Mouse (Mus musculus) forebrain, embryonic 12.5 days (tissue): ENCODE data around the gene Camkmt. TPM values are rescaled to one million over a fixed set of nuclear protein-coding genes. Genes with fewer than 3 reads are reported as not detected.

Experiments used
- ATAC-seq: fragments of 200-750 bp; cut with Nextera tagmentation; 2 replicates; pipeline ENCODE4 v1.8.0; 2017; ENCODE audit warnings: moderate TSS enrichment; ENCODE audit not compliant: low FRiP score
- H3K27ac ChIP-seq: fragments of 300-500 bp; sonication (generic); 2 replicates; pipeline ENCODE4 v1.5.1; 2016; ENCODE audit warnings: mild to moderate bottlenecking
- H3K27me3 ChIP-seq: fragments of 300-500 bp; sonication (generic); 2 replicates; pipeline ENCODE4 v1.6.1; 2016; ENCODE audit warnings: mild to moderate bottlenecking
- H3K36me3 ChIP-seq: fragments of 300-500 bp; sonication (generic); replicated peaks from 2 replicates; pipeline ENCODE4 v1.6.1; 2016; ENCODE audit warnings: mild to moderate bottlenecking
- H3K4me1 ChIP-seq: fragments of 300-500 bp; sonication (generic); 2 replicates; pipeline ENCODE4 v1.6.1; 2016
- H3K4me2 ChIP-seq: fragments of 300-500 bp; sonication (generic); 2 replicates; pipeline ENCODE4 v1.6.1; 2016; ENCODE audit warnings: mild to moderate bottlenecking, moderate library complexity
- H3K4me3 ChIP-seq: fragments of 300-500 bp; sonication (generic); replicated peaks from 2 replicates; pipeline ENCODE4 v1.5.1; 2016; ENCODE audit warnings: mild to moderate bottlenecking
- H3K9ac ChIP-seq: fragments of 300-500 bp; sonication (generic); 2 replicates; pipeline ENCODE4 v1.6.1; 2016; ENCODE audit warnings: mild to moderate bottlenecking
- H3K9me3 ChIP-seq: fragments of 300-500 bp; sonication (generic); 2 replicates; pipeline ENCODE4 v1.6.1; 2016
- WGBS: fragments of 180-500 bp; shearing (Covaris S2); methylation state at CpG from one replicate; pipeline ENCODE4 v1.1.7; 2016; 5-methylcytosine and 5-hydroxymethylcytosine counted together
- polyA plus RNA-seq: library from polyadenylated mRNA; unstranded; fragments of >200 nt; fragmentation: Nextera tagmentation; extraction: Ambion mirVana; gene quantifications from 2 replicates; pipeline ENCODE4 v1.2.1, GENCODE M21; 2016

Camkmt gene
- polyA plus RNA-seq, 1 experiment from 2014 or later = 16.0 TPM

- 0 out of 2 replicates have a peak, but pooled peaks cover 4% of the 10 kb centered on the region for H3K27me3 ChIP-seq
- H3K4me3 ChIP-seq = no peak overlapping the region
- no peak overlapping the region for H3K9ac ChIP-seq
- H3K36me3 ChIP-seq = no peaks in the 10 kb centered on the region
- 9% methylated on average over 3 of the region's 3 CpGs for WGBS
- no peaks in the 10 kb centered on the region for H3K9me3 ChIP-seq
- H3K4me2 ChIP-seq = no peak overlapping the region
- peaks cover 8% of the 10 kb centered on the region; the same call in 1 of the 2 replicates for H3K4me1 ChIP-seq
- H3K27ac ChIP-seq = no peak overlapping the region
- ATAC-seq = no peak
Observed at GRCm38 (mm10) chr17:85149211-85149738, 58.9 kb downstream of the Camkmt start.

DNA sequence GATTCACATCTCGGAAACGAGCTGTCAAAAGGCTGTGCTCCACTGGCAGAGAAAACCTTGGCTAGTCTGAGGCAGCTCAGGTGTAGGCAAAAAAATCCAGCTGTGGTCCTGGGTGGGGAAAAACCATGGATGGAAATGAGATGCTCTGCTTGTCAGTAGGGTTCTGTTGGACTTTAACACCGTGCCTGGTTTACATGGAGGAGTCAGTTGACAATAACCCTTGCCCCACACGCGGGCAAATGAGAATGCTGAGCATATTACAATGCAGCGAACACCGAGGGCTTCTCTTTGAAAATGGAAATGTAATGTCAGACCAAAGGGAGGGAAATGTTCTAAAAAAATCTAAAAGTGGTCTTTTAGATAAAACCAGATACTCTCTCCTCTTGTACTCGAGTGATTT, 60.9 kb downstream of the Camkmt start:
- Histone ChIP-seq H3K9me3 (no peaks in the 10 kb centered on the region), H3K4me2 (no peak overlapping the region), H3K36me3 (no peaks in the 10 kb centered on the region), H3K9ac (no peak overlapping the region), H3K4me3 (no peak overlapping the region), H3K27ac (no peak overlapping the region), H3K4me1 (peaks cover 8% of the 10 kb centered on the region; the same call in 1 of the 2 replicates), H3K27me3 (0 out of 2 replicates have a peak, but pooled peaks cover 4% of the 10 kb centered on the region)
- WGBS = 72% methylated on average over 8 of the region's 8 CpGs
- no peak for ATAC-seq

- H3K27ac ChIP-seq = no peak overlapping the region
- H3K27me3 ChIP-seq = no peaks in the 10 kb centered on the region
- H3K4me1 ChIP-seq = peaks cover 4% of the 10 kb centered on the region; the same call in 1 of the 2 replicates
- WGBS = 71% methylated on average over 4 of the region's 4 CpGs
- ATAC-seq = no peak
- H3K9ac ChIP-seq = no peak overlapping the region
- H3K9me3 ChIP-seq = no peaks in the 10 kb centered on the region
- no peaks in the 10 kb centered on the region for H3K36me3 ChIP-seq
- no peak overlapping the region for H3K4me3 ChIP-seq
- no peak overlapping the region for H3K4me2 ChIP-seq
Observed at GRCm38 (mm10) chr17:85158202-85158601, 67.8 kb downstream of the Camkmt start.

GRCm38 (mm10) chr17:85159526-85159925, 69.2 kb downstream of the Camkmt start:
- Histone ChIP-seq H3K4me3 (no peak overlapping the region), H3K4me2 (no peak overlapping the region), H3K9me3 (no peaks in the 10 kb centered on the region), H3K27me3 (0 out of 2 replicates have a peak, but pooled peaks cover under 1% of the 10 kb centered on the region), H3K4me1 (peaks cover 4% of the 10 kb centered on the region; the same call in 1 of the 2 replicates), H3K27ac (no peak overlapping the region), H3K9ac (no peak overlapping the region), H3K36me3 (no peaks in the 10 kb centered on the region)
- 87% methylated on average over 8 of the region's 8 CpGs for WGBS
- no peak for ATAC-seq

GRCm38 (mm10) chr17:85160786-85161185, 70.4 kb downstream of the Camkmt start:
- no peak overlapping the region for H3K4me3 ChIP-seq
- H3K9ac ChIP-seq = no peak overlapping the region
- WGBS = 92% methylated on average over 8 of the region's 8 CpGs
- H3K9me3 ChIP-seq = no peaks in the 10 kb centered on the region
- no peak overlapping the region for H3K27ac ChIP-seq
- no peak overlapping the region for H3K4me2 ChIP-seq
- peaks cover 4% of the 10 kb centered on the region; the same call in 1 of the 2 replicates for H3K4me1 ChIP-seq
- no peak for ATAC-seq
- 0 out of 2 replicates have a peak, but pooled peaks cover 2% of the 10 kb centered on the region for H3K27me3 ChIP-seq
- H3K36me3 ChIP-seq = no peaks in the 10 kb centered on the region

DNA sequence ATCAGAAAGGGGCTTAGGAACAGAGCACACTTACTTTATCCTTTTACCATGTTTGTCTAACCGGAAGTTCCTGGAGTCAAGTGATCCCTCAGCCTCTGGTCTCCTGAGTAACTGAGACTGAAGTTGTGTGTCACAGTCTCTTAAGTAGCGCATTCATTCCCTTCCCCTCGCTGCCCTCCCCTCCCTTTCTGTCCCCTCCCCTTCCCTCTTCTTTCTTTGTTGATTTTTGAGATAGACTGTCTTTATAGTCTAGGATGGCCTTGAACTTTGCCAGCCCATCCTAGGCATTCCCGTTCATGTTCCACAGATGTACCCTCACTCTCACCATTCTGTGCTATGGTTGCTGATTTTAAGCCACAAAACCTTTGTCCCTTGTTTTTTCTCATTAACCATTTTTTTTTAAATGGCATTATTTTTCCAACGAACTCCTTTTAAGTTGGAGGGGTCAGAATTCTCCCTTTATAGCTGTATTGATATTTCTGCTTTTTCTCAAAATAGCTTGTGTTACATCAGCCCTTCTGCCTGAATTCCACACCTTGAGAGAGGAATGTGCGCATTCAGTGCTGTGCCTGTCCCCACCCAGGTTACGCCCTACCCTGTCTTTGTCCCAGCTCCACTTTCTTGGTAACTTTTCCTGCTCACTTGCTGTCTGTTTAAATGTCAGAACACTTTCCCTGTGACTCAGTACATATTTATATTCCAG, 72.4 kb downstream of the Camkmt start:
- Histone ChIP-seq H3K4me1 (peaks cover 4% of the 10 kb centered on the region; the same call in 1 of the 2 replicates), H3K9me3 (no peaks in the 10 kb centered on the region), H3K27me3 (0 out of 2 replicates have a peak, but pooled peaks cover 2% of the 10 kb centered on the region), H3K4me3 (no peak overlapping the region), H3K4me2 (no peak overlapping the region), H3K9ac (no peak overlapping the region), H3K27ac (no peak overlapping the region), H3K36me3 (no peaks in the 10 kb centered on the region)
- 84% methylated on average over 7 of the region's 7 CpGs for WGBS
- no peak for ATAC-seq

GRCm38 (mm10) chr17:85163272-85163610, 72.9 kb downstream of the Camkmt start:
- Histone ChIP-seq H3K27ac (no peak overlapping the region), H3K27me3 (0 out of 2 replicates have a peak, but pooled peaks cover 2% of the 10 kb centered on the region), H3K36me3 (no peaks in the 10 kb centered on the region), H3K4me2 (no peak overlapping the region), H3K4me3 (no peak overlapping the region), H3K9me3 (no peaks in the 10 kb centered on the region), H3K9ac (no peak overlapping the region), H3K4me1 (peaks cover 4% of the 10 kb centered on the region; the same call in 1 of the 2 replicates)
- 89% methylated on average over 4 of the region's 4 CpGs for WGBS
- ATAC-seq = no peak

DNA sequence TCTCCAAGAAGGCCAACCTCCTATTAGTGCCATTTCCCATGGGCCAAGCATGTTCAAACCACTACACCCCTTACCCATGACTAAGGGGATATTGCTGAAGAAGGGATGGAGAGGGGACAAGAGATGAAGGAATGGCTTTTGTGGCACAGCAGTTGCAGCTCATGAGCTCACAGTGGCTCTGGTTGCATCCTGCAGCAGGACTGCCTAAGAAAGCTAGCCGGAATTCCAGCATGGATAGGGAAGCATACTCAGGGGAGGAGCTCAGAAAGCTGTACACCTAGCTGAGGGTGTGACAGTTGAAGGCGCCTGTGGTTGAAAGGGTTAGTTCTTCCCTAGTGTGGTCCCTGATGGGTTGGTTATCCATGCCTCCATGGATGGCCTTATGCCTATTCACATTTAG, 78.4 kb downstream of the Camkmt start:
- WGBS = 96% methylated on average over 2 of the region's 2 CpGs
- no peak overlapping the region for H3K27ac ChIP-seq
- H3K27me3 ChIP-seq = 0 out of 2 replicates have a peak, but pooled peaks cover 2% of the 10 kb centered on the region
- no peaks in the 10 kb centered on the region for H3K36me3 ChIP-seq
- H3K9ac ChIP-seq = no peak overlapping the region
- H3K9me3 ChIP-seq = no peaks in the 10 kb centered on the region
- ATAC-seq = no peak
- peaks cover 6% of the 10 kb centered on the region; the same call in 1 of the 2 replicates for H3K4me1 ChIP-seq
- no peak overlapping the region for H3K4me2 ChIP-seq
- H3K4me3 ChIP-seq = no peak overlapping the region

DNA sequence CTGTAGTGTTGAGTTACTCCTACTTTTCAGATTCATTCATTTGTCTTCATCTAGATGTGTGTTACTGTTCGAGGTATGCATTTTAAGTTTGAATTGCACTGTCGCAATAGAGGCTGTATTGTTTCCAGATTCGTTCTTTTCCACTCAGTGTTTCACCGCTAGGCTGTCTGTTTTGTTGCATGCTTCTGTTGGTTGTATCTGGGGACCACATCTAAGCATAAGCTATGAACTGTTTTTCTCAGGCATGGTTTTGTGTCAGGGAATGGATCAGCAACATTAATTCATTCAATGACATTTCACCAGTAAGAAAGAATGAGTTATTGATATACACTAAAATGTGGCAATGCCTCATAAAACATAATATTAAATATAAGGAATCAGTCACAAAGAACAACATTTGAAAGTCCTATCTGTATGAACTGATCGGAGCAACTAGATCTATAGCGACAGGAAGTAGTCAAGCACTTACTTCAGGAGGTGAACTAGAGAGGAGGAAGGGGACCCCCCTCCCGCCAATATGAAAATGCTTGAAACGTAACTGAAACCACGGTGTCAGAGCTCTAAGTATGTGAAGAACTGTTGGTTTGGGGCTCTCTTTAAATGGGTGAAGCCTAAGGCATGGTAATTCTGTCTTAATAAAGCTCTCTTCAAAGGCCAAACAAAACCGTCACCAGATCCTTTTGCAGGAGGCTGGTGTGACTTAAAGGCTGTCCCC, 80.3 kb downstream of the Camkmt start:
- Histone ChIP-seq H3K27ac (no peak overlapping the region), H3K4me3 (no peak overlapping the region), H3K4me1 (peaks cover 6% of the 10 kb centered on the region; the same call in 1 of the 2 replicates), H3K9me3 (no peaks in the 10 kb centered on the region), H3K27me3 (no peaks in the 10 kb centered on the region), H3K4me2 (no peak overlapping the region), H3K36me3 (no peaks in the 10 kb centered on the region), H3K9ac (no peak overlapping the region)
- 71% methylated on average over 10 of the region's 10 CpGs for WGBS
- ATAC-seq = no peak

DNA sequence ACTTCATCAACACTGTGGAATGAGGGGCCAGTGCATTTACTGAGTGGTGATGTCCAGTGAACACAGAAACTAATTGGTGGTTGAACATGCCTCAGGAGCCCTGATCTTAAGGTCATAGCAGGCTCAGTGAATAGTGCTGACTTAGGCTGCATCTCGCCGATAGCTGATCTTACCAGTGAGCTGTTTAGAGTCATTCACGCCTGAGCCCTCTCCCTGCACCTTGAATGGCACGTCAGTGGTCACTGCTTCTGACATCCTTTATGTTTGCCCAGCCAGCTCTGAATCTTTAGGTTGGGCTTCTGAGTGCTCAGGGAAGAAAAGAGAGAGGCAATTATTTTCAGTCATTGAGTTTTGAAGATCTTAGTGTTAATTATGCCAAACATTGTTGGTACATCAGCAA, 81.6 kb downstream of the Camkmt start:
- no peaks in the 10 kb centered on the region for H3K36me3 ChIP-seq
- H3K9me3 ChIP-seq = no peaks in the 10 kb centered on the region
- H3K4me3 ChIP-seq = no peak overlapping the region
- peak; percentile 36; the same call in 1 of the 2 replicates for ATAC-seq
- no peak overlapping the region for H3K4me2 ChIP-seq
- 6% methylated on average over 4 of the region's 4 CpGs for WGBS
- H3K27ac ChIP-seq = no peak overlapping the region
- no peak overlapping the region for H3K9ac ChIP-seq
- H3K4me1 ChIP-seq = peaks cover 6% of the 10 kb centered on the region; the same call in 1 of the 2 replicates
- H3K27me3 ChIP-seq = 0 out of 2 replicates have a peak, but pooled peaks cover under 1% of the 10 kb centered on the region

DNA sequence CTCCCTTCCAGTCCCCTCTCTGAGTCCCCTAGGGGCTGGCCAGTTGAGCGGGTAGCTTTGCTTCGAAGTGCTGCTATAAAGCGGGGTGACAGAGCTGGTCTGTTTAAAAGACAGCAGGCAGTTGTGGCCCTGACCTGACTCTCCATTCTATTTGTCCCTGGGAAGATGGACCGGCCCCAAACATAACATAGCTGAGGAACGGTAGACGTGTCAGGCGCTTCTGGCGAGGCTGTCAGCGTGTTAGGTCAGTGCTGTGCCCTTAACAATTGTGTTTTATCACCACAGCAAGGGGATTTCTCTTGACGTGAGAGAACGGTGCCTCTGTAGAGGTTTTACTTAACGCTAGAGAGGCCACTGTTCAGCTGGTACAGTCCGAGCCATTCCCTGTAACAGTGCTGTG, 86.9 kb downstream of the Camkmt start:
- WGBS = 60% methylated on average over 13 of the region's 13 CpGs
- Histone ChIP-seq H3K36me3 (no peaks in the 10 kb centered on the region), H3K4me3 (no peak overlapping the region), H3K9me3 (no peaks in the 10 kb centered on the region), H3K9ac (no peak overlapping the region), H3K4me1 (peaks cover 5% of the 10 kb centered on the region), H3K4me2 (no peak overlapping the region), H3K27ac (no peak overlapping the region), H3K27me3 (peaks cover 16% of the 10 kb centered on the region; the same call in 1 of the 2 replicates)
- no peak for ATAC-seq

DNA sequence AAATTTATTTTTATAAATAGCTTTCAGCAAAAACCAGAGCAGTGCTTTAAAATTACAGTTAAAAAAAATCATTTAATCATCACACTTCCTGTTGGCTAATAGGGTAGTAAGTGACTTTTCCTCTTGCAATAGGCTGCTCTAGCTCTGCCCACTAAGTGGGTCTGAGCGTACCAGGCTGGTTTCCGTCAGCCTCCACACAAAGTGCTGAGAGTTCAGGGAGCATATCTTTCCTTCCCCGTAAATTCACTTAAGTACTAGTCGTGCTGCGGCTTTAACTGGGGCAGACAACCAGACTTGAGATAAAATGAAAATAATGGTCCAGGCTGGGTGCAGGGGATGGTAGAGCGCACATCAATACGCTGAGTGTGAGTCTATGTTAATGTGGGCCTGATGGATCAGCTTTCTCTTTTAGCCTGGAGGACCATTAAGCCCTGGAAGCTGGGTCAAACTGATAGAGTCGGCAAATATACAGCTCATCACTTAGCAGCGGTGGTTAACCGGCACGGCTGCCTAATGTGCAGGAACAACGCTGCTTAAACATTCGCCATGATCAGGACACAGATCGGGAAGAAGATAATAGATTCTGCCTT, 90.2 kb downstream of the Camkmt start:
- ATAC-seq = no peak
- no peak overlapping the region for H3K4me2 ChIP-seq
- H3K27me3 ChIP-seq = peaks cover 16% of the 10 kb centered on the region; the same call in 1 of the 2 replicates
- 45% methylated on average over 14 of the region's 14 CpGs for WGBS
- no peak overlapping the region for H3K4me3 ChIP-seq
- no peak overlapping the region for H3K9ac ChIP-seq
- H3K9me3 ChIP-seq = no peaks in the 10 kb centered on the region
- peaks cover 5% of the 10 kb centered on the region for H3K4me1 ChIP-seq
- no peak overlapping the region for H3K27ac ChIP-seq
- no peaks in the 10 kb centered on the region for H3K36me3 ChIP-seq
